In genomic region chr7:67952036-67952681, GRCm38 (mm10) we compare ENCODE assay signal across 8 mouse cellular contexts. TPM values are rescaled to one million over a fixed set of nuclear protein-coding genes. Genes with fewer than 3 reads are reported as not detected.
DNase-seq lines count a peak whose midpoint lies in the region; ATAC-seq and TF ChIP-seq lines count a peak whose summit lies in the region.

No protein-coding gene starts in this region.

- no peaks in the 10 kb centered on the region for H3K36me3 ChIP-seq in ES-E14 (ENCODE audit: control insufficient read depth, insufficient read depth, low read length, poor library complexity, severe bottlenecking)
- no peaks in the 10 kb centered on the region for H3K36me3 ChIP-seq in hindbrain, embryonic 11.5 days (ENCODE audit: control insufficient read depth, insufficient read depth, low read length)

- peak; percentile 74 for ATAC-seq in frontal cortex, adult (ENCODE audit: low TSS enrichment)
- peak; percentile 64 for ATAC-seq in hindbrain, embryonic 11.5 days (ENCODE audit: low FRiP score)

- peak overlapping the region; percentile 95 for H3K4me2 ChIP-seq in hindbrain, embryonic 11.5 days (replicated peaks; ENCODE audit: low read depth, low read length)

- in situ Hi-C loops in ES-E14 (cut with MboI; ENCODE audit: low sequenced_read_pairs in 2 of 2, unreplicated experiment in 2 of 2) = loop anchor here in 1 of 2 experiments (10.0 kb wide), 1 partner anchor 183 kb away; no protein-coding TSS in a partner anchor

- no peaks in the 10 kb centered on the region for H3K27me3 ChIP-seq in hindbrain, embryonic 11.5 days (ENCODE audit: control insufficient read depth, insufficient read depth, low read length)

- DNase-seq in ES-E14 (ENCODE audit: low read depth, low spot score) = no peak
- peak; percentile 80 for DNase-seq in cerebellum, adult 8-10 months
- peak; percentile 85 for DNase-seq in hindbrain, embryonic 11.5 days (ENCODE audit: low spot score)
- DNase-seq in layer of hippocampus, postnatal 36 days = peak; percentile 84 to 85
- DNase-seq in lung, postnatal 25 days (ENCODE audit: low spot score) = peak; percentile 74
- DNase-seq in retina, postnatal 7 days (ENCODE audit: low read depth, low spot score) = peak; percentile 71
- peak; percentile 75 for DNase-seq in thymus, postnatal 4 days

- H3K9ac ChIP-seq in ES-E14 (ENCODE audit: insufficient read depth, low read depth, low read length, poor library complexity, severe bottlenecking) = peak overlapping the region; percentile 88
- peak overlapping the region; percentile 97 for H3K9ac ChIP-seq in hindbrain, embryonic 11.5 days (ENCODE audit: low read depth, low read length)

- H3K4me3 ChIP-seq in ES-E14 (ENCODE audit: insufficient read depth in 1 of 2, low read depth in 1 of 2, low read length in 2 of 2, poor library complexity in 1 of 2, severe bottlenecking in 1 of 2) = peak overlapping the region; percentile 76 to 93
- peak overlapping the region; percentile 85 for H3K4me3 ChIP-seq in hindbrain, embryonic 11.5 days (ENCODE audit: low read depth, low read length)

- peak overlapping the region; percentile 71; the same call in 1 of the 2 replicates for H3K27ac ChIP-seq in ES-E14 (ENCODE audit: insufficient read depth, low read depth, low read length, poor library complexity, severe bottlenecking)
- peak overlapping the region; percentile 99 for H3K27ac ChIP-seq in hindbrain, embryonic 11.5 days (ENCODE audit: low read depth, low read length)

- H3K9me3 ChIP-seq in ES-E14 (ENCODE audit: control insufficient read depth, insufficient read depth, low read depth, low read length) = no peaks in the 10 kb centered on the region
- no peaks in the 10 kb centered on the region for H3K9me3 ChIP-seq in hindbrain, embryonic 11.5 days (ENCODE audit: control insufficient read depth, low read length)

- 0% methylated on average over 54 of the region's 91 CpGs for WGBS in hindbrain, embryonic 11.5 days

- H3K4me1 ChIP-seq in ES-E14 (ENCODE audit: control insufficient read depth in 2 of 2, insufficient read depth in 2 of 2, low read length in 2 of 2, poor library complexity in 1 of 2) = peaks cover 0 to 11% of the 10 kb centered on the region in 2 experiments; a peak in 1 of 4 replicates
- H3K4me1 ChIP-seq in hindbrain, embryonic 11.5 days (replicated peaks; ENCODE audit: control insufficient read depth, insufficient read depth, low read length) = peaks cover 2% of the 10 kb centered on the region; the same call in 1 of the 2 replicates

TF ChIP-seq in ES-E14, 5 proteins besides CTCF, POLR2A, EP300 and RAD21:
- TF ChIP-seq HCFC1 (IDR thresholded peaks at IDR 0.05; ENCODE audit: borderline replicate concordance, insufficient read depth, low read length) (no peak), ZNF384 (IDR thresholded peaks at IDR 0.05; ENCODE audit: low read depth, low read length) (no peak), ZC3H11A (IDR thresholded peaks at IDR 0.05; ENCODE audit: borderline replicate concordance, low read depth, low read length) (no peak), CHD2 (IDR thresholded peaks at IDR 0.05; ENCODE audit: low read depth, low read length) (no peak), MAFK (IDR thresholded peaks at IDR 0.05; ENCODE audit: insufficient read depth, low read depth, low read length) (no peak)

RNA-seq across cellular contexts. Expression of gene Igf1r, which starts 0.5 kb away (rescaled TPM):
- total RNA-seq in ES-E14 (2012; rRNA removed) = 23.5 and 37.9 TPM in 2 replicates
- 20.5 and 35.7 TPM in 2 replicates for polyA plus RNA-seq in hindbrain, embryonic 11.5 days (2014; fragmentation: Nextera tagmentation; extraction: Ambion mirVana)
- total RNA-seq in layer of hippocampus, postnatal 36 days (2021) = 10 to 100 TPM; 37.4 to 41.9 TPM
